Mouse (Mus musculus) ES-E14 (cell line): Measurements from ENCODE around the gene Ski. TPM values are rescaled to one million over a fixed set of nuclear protein-coding genes. Genes with fewer than 3 reads are reported as not detected.

Experiments used
- DNase-seq: peaks from one replicate; pipeline ENCODE4 v3.0.0-alpha.2; 2013; ENCODE audit warnings: low read depth, low spot score
- H3K27ac ChIP-seq: 2 replicates; pipeline ENCODE4 v1.5.1; 2012; ENCODE audit warnings: low read depth, mild to moderate bottlenecking, low read length, moderate library complexity, mixed read lengths; ENCODE audit not compliant: poor library complexity, insufficient read depth, severe bottlenecking
- H3K36me3 ChIP-seq: 2 replicates; pipeline ENCODE4 v1.6.1; 2012; ENCODE audit warnings: mild to moderate bottlenecking, low read length, moderate library complexity, mixed read lengths; ENCODE audit not compliant: control insufficient read depth, poor library complexity, insufficient read depth, severe bottlenecking
- H3K4me1 ChIP-seq, 2 experiments: fragments of 150-350 bp in 1 of 2; sonication (generic) in 1 of 2; 2 replicates each; pipeline ENCODE4 v1.6.1; 2012; ENCODE audit warnings: low read length in 2 of 2, mild to moderate bottlenecking in 1 of 2, mixed read lengths in 1 of 2; ENCODE audit not compliant: control insufficient read depth in 2 of 2, insufficient read depth in 2 of 2, poor library complexity in 1 of 2
- H3K4me3 ChIP-seq, 2 experiments: fragments of 150-350 bp in 1 of 2; sonication (generic) in 1 of 2; 2 replicates each; pipeline ENCODE4 v1.5.1; 2012; ENCODE audit warnings: low read length in 2 of 2, low read depth in 1 of 2, mild to moderate bottlenecking in 1 of 2, mixed read lengths in 1 of 2; ENCODE audit not compliant: insufficient read depth in 1 of 2, poor library complexity in 1 of 2, severe bottlenecking in 1 of 2
- H3K9ac ChIP-seq: 2 replicates; pipeline ENCODE4 v1.6.1; 2012; ENCODE audit warnings: low read depth, mild to moderate bottlenecking, low read length, mixed read lengths; ENCODE audit not compliant: poor library complexity, insufficient read depth, severe bottlenecking
- H3K9me3 ChIP-seq: fragments of 150-350 bp; sonication (generic); 2 replicates; pipeline ENCODE4 v1.6.1; 2012; ENCODE audit warnings: low read depth, mild to moderate bottlenecking, low read length; ENCODE audit not compliant: control insufficient read depth, insufficient read depth
- CHD2 ChIP-seq: IDR thresholded peaks from 2 replicates; pipeline ENCODE4 v1.6.1; 2014; ENCODE audit warnings: mild to moderate bottlenecking, low read depth, low read length, inconsistent platforms
- HCFC1 ChIP-seq: IDR thresholded peaks from 2 replicates; pipeline ENCODE4 v1.6.1; 2012; ENCODE audit warnings: low read length, inconsistent platforms, borderline replicate concordance; ENCODE audit not compliant: insufficient read depth
- MAFK ChIP-seq: IDR thresholded peaks from 2 replicates; pipeline ENCODE4 v1.6.1; 2014; ENCODE audit warnings: mild to moderate bottlenecking, low read depth, low read length, inconsistent platforms; ENCODE audit not compliant: insufficient read depth
- ZC3H11A ChIP-seq: IDR thresholded peaks from 2 replicates; pipeline ENCODE4 v1.6.1; 2012; ENCODE audit warnings: low read depth, mild to moderate bottlenecking, inconsistent platforms, low read length, borderline replicate concordance
- ZNF384 ChIP-seq: IDR thresholded peaks from 2 replicates; pipeline ENCODE4 v1.6.1; 2012; ENCODE audit warnings: low read depth, low read length, inconsistent platforms
- in situ Hi-C, 2 experiments: fragments of 600-800 bp; cut with MboI; formaldehyde crosslinking; loops; one replicate each; pipeline ENCODE4 v1.15.1; 2025; ENCODE audit warnings: low sequenced_read_pairs in 2 of 2, inconsistent platforms in 1 of 2; ENCODE audit not compliant: unreplicated experiment in 2 of 2
- total RNA-seq: library from RNA; depleted of rRNA; stranded (reverse); fragments of 300-350 nt; gene quantifications from 2 replicates; pipeline ENCODE4 v1.2.3, GENCODE M21; 2012

Gene Ski
- total RNA-seq, 1 experiment = 30.2 TPM

DNA sequence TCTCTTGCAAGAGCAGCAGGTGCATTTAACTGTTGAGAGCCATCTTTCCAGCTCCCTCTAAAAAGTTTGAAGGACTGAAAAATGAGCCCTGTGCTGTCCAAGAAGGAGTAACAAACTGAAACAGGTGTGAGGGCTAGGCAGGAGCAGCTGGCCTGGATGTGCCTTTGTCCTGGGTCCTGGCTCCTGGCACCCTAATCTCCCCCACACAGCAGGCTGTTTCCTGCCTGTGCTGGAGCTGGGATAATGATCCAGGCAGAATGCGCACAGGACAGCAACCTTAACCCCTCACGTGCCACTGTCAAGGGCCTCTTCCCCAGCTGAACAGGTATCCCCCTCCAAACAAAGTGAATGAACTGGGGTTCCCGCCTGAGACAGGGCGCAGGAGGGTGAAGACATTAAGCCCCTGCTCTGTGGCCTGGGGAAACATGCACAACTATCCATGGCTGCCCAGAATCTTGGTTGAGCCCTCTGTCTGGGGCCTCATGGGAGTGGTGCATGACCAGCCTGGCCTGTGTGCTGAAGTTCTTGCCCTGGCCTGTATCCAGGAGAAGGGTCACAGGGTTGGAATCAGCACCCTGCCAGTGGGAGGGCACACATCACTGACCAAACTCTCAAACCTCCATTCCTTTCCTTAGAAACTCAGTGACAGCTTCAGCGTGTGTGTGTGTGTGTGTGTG is 86.3 kb downstream of the Ski start:
- no peaks in the 10 kb centered on the region for H3K36me3 ChIP-seq
- peaks cover 0 to 7% of the 10 kb centered on the region in 2 experiments; a peak in 1 of 4 replicates for H3K4me1 ChIP-seq
- in situ Hi-C loops = no loop called here
- H3K9me3 ChIP-seq = no peaks in the 10 kb centered on the region
- TF ChIP-seq MAFK (no peak), ZNF384 (no peak), ZC3H11A (no peak), HCFC1 (no peak), CHD2 (no peak)
- no peak overlapping the region for H3K4me3 ChIP-seq
- H3K27ac ChIP-seq = no peak overlapping the region
- DNase-seq = no peak
- no peak overlapping the region for H3K9ac ChIP-seq

GRCm38 (mm10) chr4:155134686-155135172 is 87.7 kb downstream of the Ski start:
- Histone ChIP-seq H3K4me3 (no peak overlapping the region), H3K9ac (no peak overlapping the region), H3K9me3 (no peaks in the 10 kb centered on the region), H3K36me3 (no peaks in the 10 kb centered on the region), H3K4me1 (peaks cover 2 to 12% of the 10 kb centered on the region in 2 experiments; a peak in 1 of 4 replicates), H3K27ac (no peak overlapping the region)
- no peak for TF ChIP-seq ZC3H11A
- no peak for TF ChIP-seq ZNF384
- no peak for TF ChIP-seq HCFC1
- no peak for TF ChIP-seq MAFK
- TF ChIP-seq CHD2 = no peak
- in situ Hi-C loops = no loop called here
- no peak for DNase-seq

GRCm38 (mm10) chr4:155133658-155134417 is 88.6 kb downstream of the Ski start:
- Histone ChIP-seq H3K9ac (no peak overlapping the region), H3K4me3 (no peak overlapping the region)
- TF ChIP-seq ZNF384 = no peak
- no peak for TF ChIP-seq HCFC1
- no peak for TF ChIP-seq MAFK
- TF ChIP-seq CHD2 = no peak
- no peak for TF ChIP-seq ZC3H11A

GRCm38 (mm10) chr4:155133188-155133587 is 89.2 kb downstream of the Ski start:
- H3K4me1 ChIP-seq = peaks cover 2 to 12% of the 10 kb centered on the region in 2 experiments; a peak in 1 of 4 replicates
- in situ Hi-C loops = no loop called here
- H3K9me3 ChIP-seq = no peaks in the 10 kb centered on the region
- no peak for TF ChIP-seq CHD2
- no peak for TF ChIP-seq MAFK
- no peak for TF ChIP-seq ZNF384
- no peak for TF ChIP-seq ZC3H11A
- TF ChIP-seq HCFC1 = no peak
- H3K4me3 ChIP-seq = no peak overlapping the region
- no peak overlapping the region for H3K27ac ChIP-seq
- H3K36me3 ChIP-seq = no peaks in the 10 kb centered on the region
- no peak overlapping the region for H3K9ac ChIP-seq
- DNase-seq = no peak

More at GRCm38 (mm10) chr4:155133658-155134417, 88.6 kb downstream of the Ski start:
- peaks cover 2 to 12% of the 10 kb centered on the region in 2 experiments; a peak in 1 of 4 replicates for H3K4me1 ChIP-seq
- in situ Hi-C loops = no loop called here
- H3K27ac ChIP-seq = no peak overlapping the region
- no peaks in the 10 kb centered on the region for H3K9me3 ChIP-seq
- no peaks in the 10 kb centered on the region for H3K36me3 ChIP-seq
- no peak for DNase-seq
